In the genomic region with DNA sequence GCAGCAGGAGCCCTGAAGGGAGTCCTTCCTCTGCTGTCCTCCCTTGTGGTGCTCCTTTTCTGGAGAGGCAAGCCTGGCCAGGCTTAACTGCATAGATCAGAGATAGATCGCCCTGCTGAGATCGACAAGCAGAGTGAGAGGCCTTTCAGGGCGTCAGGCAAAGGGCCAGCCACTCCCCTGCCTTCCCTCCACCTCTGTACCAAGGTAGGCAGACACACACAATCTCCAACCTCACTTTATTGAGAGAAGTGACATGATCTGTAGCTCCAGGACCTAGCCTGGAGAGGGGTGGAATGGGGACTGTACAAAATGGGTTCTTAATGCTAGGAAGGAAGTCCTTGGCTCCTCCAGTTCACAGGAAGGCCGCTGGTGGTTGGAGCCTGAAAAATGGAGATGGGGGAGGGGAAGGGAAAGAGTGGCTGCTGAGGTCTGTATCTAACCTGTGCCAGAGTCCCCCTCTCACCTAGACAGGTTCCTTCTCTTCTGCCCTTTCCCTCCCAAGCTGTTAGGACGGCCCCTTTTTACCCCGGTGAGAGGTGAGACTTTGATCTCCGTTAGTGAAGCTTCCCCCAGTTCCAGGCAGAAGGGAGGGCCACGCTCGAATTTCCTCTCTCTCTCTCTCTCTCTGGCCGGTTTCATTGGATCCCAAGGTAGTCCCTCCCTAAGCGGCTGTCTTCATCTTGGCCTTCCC, we compare ENCODE assay signal across 10 mouse cellular contexts. TPM values are rescaled to one million over a fixed set of nuclear protein-coding genes. Genes with fewer than 3 reads are reported as not detected.
A peak's percentile ranks its signal among the peaks of the same experiment; 100 is the strongest.
DNase-seq lines count a peak whose midpoint lies in the region; ATAC-seq and TF ChIP-seq lines count a peak whose summit lies in the region.
"Had no signal": no experiment of that assay in that cellular context is flagged by ENCODE, and none has a peak within 500 bp of the region (broad histone marks: within the 10 kb centered on the region; RNA-seq: fewer than 3 reads in every experiment).

No protein-coding gene starts in this region.

- no peaks in the 10 kb centered on the region for H3K79me2 ChIP-seq in MEL (ENCODE audit: control insufficient read depth, insufficient read depth, low read length, poor library complexity)

- WGBS in hindbrain, embryonic 11.5 days = 11% methylated on average over 11 of the region's 11 CpGs
- 18% methylated on average over 11 of the region's 11 CpGs for WGBS in hindbrain, embryonic 16.5 days
- 12% methylated on average over 11 of the region's 11 CpGs for WGBS in hindbrain, embryonic 13.5 days
- WGBS in limb, embryonic 11.5 days = 5% methylated on average over 11 of the region's 11 CpGs

- no peak overlapping the region for H3K4me3 ChIP-seq in hindbrain, embryonic 11.5 days (ENCODE audit: low read depth, low read length)
- no peak overlapping the region for H3K4me3 ChIP-seq in hindbrain, embryonic 16.5 days (ENCODE audit: low read length)
- H3K4me3 ChIP-seq in MEL (ENCODE audit: control insufficient read depth in 1 of 2, insufficient read depth in 1 of 2, low read depth in 2 of 2, low read length in 2 of 2) = no peak overlapping the region
- no peak overlapping the region for H3K4me3 ChIP-seq in hindbrain, embryonic 13.5 days
- H3K4me3 ChIP-seq in limb, embryonic 11.5 days (ENCODE audit: low read depth, low read length) = no peak overlapping the region
- H3K4me3 ChIP-seq: left cerebral cortex, adult 2 months had no signal

- peak overlapping the region; percentile 25 for H3K4me2 ChIP-seq in hindbrain, embryonic 11.5 days (replicated peaks; ENCODE audit: low read depth, low read length)
- H3K4me2 ChIP-seq in hindbrain, embryonic 16.5 days (ENCODE audit: low read length) = no peak overlapping the region
- peak overlapping the region; percentile 23 for H3K4me2 ChIP-seq in hindbrain, embryonic 13.5 days
- peak overlapping the region; percentile 3; the same call in 1 of the 2 replicates for H3K4me2 ChIP-seq in limb, embryonic 11.5 days (ENCODE audit: low read depth, severe bottlenecking)

- TF ChIP-seq EP300 in MEL (IDR thresholded peaks at IDR 0.05; ENCODE audit: low read depth in 1 of 2, low read length in 2 of 2) = no peak

- H3K4me1 ChIP-seq in hindbrain, embryonic 11.5 days (replicated peaks; ENCODE audit: control insufficient read depth, insufficient read depth, low read length) = peaks cover 10% of the 10 kb centered on the region
- peaks cover 5% of the 10 kb centered on the region; the same call in 1 of the 2 replicates for H3K4me1 ChIP-seq in hindbrain, embryonic 16.5 days (ENCODE audit: control insufficient read depth, insufficient read depth, low read depth, low read length)
- H3K4me1 ChIP-seq in MEL (ENCODE audit: control insufficient read depth in 1 of 2, insufficient read depth in 2 of 2, low read length in 2 of 2) = no peaks in the 10 kb centered on the region
- peaks cover 18% of the 10 kb centered on the region for H3K4me1 ChIP-seq in hindbrain, embryonic 13.5 days (replicated peaks)
- H3K4me1 ChIP-seq in limb, embryonic 11.5 days (ENCODE audit: control insufficient read depth, insufficient read depth, low read length) = peaks cover 4% of the 10 kb centered on the region; the same call in 1 of the 2 replicates

- H3K27ac ChIP-seq in hindbrain, embryonic 11.5 days (ENCODE audit: low read depth, low read length) = no peak overlapping the region
- H3K27ac ChIP-seq in hindbrain, embryonic 16.5 days (ENCODE audit: low read depth, low read length) = no peak overlapping the region
- no peak overlapping the region for H3K27ac ChIP-seq in MEL (ENCODE audit: control insufficient read depth, low read depth, low read length)
- H3K27ac ChIP-seq in hindbrain, embryonic 13.5 days = no peak overlapping the region
- no peak overlapping the region for H3K27ac ChIP-seq in limb, embryonic 11.5 days (replicated peaks; ENCODE audit: low read depth, low read length)
- H3K27ac ChIP-seq: left cerebral cortex, adult 2 months had no signal

- peak; percentile 36 for DNase-seq in hindbrain, embryonic 11.5 days (ENCODE audit: low spot score)
- DNase-seq in MEL (ENCODE audit: low read depth, low spot score) = no peak
- no peak for DNase-seq in limb, embryonic 11.5 days (ENCODE audit: low spot score)
- no peak for DNase-seq in thymus, postnatal 14 days
- DNase-seq in cerebellum, postnatal 10 days = no peak
- no peak for DNase-seq in gastrocnemius, adult 18-20 months (ENCODE audit: low spot score)
- DNase-seq: gastrocnemius, postnatal 36 days had no signal

- H3K36me3 ChIP-seq in hindbrain, embryonic 11.5 days (ENCODE audit: control insufficient read depth, insufficient read depth, low read length) = no peaks in the 10 kb centered on the region
- H3K36me3 ChIP-seq in hindbrain, embryonic 16.5 days (ENCODE audit: control insufficient read depth, insufficient read depth, low read length) = no peaks in the 10 kb centered on the region
- peaks cover 0 to 9% of the 10 kb centered on the region in 2 experiments; a peak in 2 of 4 replicates for H3K36me3 ChIP-seq in MEL (ENCODE audit: control insufficient read depth in 1 of 2, insufficient read depth in 2 of 2, low read length in 2 of 2)
- no peaks in the 10 kb centered on the region; the same call in 1 of the 2 replicates for H3K36me3 ChIP-seq in hindbrain, embryonic 13.5 days
- H3K36me3 ChIP-seq in limb, embryonic 11.5 days (ENCODE audit: control insufficient read depth, insufficient read depth, low read length) = peaks cover 15% of the 10 kb centered on the region

- H3K9ac ChIP-seq in hindbrain, embryonic 11.5 days (ENCODE audit: low read depth, low read length) = no peak overlapping the region
- H3K9ac ChIP-seq in hindbrain, embryonic 16.5 days (ENCODE audit: low read depth, low read length) = no peak overlapping the region
- no peak overlapping the region for H3K9ac ChIP-seq in MEL (ENCODE audit: control insufficient read depth, low read depth, low read length, poor library complexity, severe bottlenecking)
- no peak overlapping the region for H3K9ac ChIP-seq in hindbrain, embryonic 13.5 days
- H3K9ac ChIP-seq in limb, embryonic 11.5 days (ENCODE audit: low read length) = no peak overlapping the region

- no peak for TF ChIP-seq RAD21 in MEL (IDR thresholded peaks at IDR 0.05; ENCODE audit: low read depth, low read length)

- peak in 1 of 2 experiments; percentile 49; a peak in 1 of 4 replicates for TF ChIP-seq POLR2A in MEL (IDR thresholded peaks at IDR 0.05; ENCODE audit: control insufficient read depth in 1 of 2, insufficient read depth in 1 of 2, low read depth in 1 of 2, low read length in 2 of 2, poor library complexity in 1 of 2)

- H3K9me3 ChIP-seq in hindbrain, embryonic 11.5 days (ENCODE audit: control insufficient read depth, low read length) = no peaks in the 10 kb centered on the region
- H3K9me3 ChIP-seq in hindbrain, embryonic 16.5 days (ENCODE audit: control insufficient read depth, low read length) = no peaks in the 10 kb centered on the region
- no peaks in the 10 kb centered on the region for H3K9me3 ChIP-seq in MEL (replicated peaks; ENCODE audit: insufficient read depth, low read length)
- H3K9me3 ChIP-seq in hindbrain, embryonic 13.5 days = no peaks in the 10 kb centered on the region
- H3K9me3 ChIP-seq in limb, embryonic 11.5 days (ENCODE audit: control insufficient read depth, low read length) = no peaks in the 10 kb centered on the region

- no peak for ATAC-seq in hindbrain, embryonic 11.5 days (ENCODE audit: low FRiP score)
- no peak for ATAC-seq in hindbrain, embryonic 16.5 days
- no peak for ATAC-seq in hindbrain, embryonic 13.5 days (ENCODE audit: low FRiP score)
- no peak for ATAC-seq in limb, embryonic 11.5 days (ENCODE audit: insufficient number of reproducible peaks, low FRiP score, low TSS enrichment, low read depth)

- no peak for TF ChIP-seq CTCF in MEL (IDR thresholded peaks at IDR 0.05 in 2 of 3, conservative IDR thresholded peaks at IDR 0.05 in 1 of 3; ENCODE audit: control insufficient read depth in 1 of 3, insufficient read depth in 1 of 3, low read depth in 2 of 3, low read length in 3 of 3, poor library complexity in 1 of 3, severe bottlenecking in 1 of 3)

- H3K27me3 ChIP-seq in hindbrain, embryonic 11.5 days (ENCODE audit: control insufficient read depth, insufficient read depth, low read length) = peaks cover 52% of the 10 kb centered on the region
- H3K27me3 ChIP-seq in hindbrain, embryonic 16.5 days (replicated peaks; ENCODE audit: control insufficient read depth, insufficient read depth, low read length) = peaks cover 34% of the 10 kb centered on the region
- no peaks in the 10 kb centered on the region for H3K27me3 ChIP-seq in MEL (ENCODE audit: control insufficient read depth in 1 of 2, insufficient read depth in 2 of 2, low read length in 2 of 2)
- peaks cover 60% of the 10 kb centered on the region for H3K27me3 ChIP-seq in hindbrain, embryonic 13.5 days
- peaks cover 49% of the 10 kb centered on the region for H3K27me3 ChIP-seq in limb, embryonic 11.5 days (ENCODE audit: control insufficient read depth, insufficient read depth, low read length)

RNA-seq across cellular contexts. Expression of a gene that starts 3.6 kb away (rescaled TPM):
- 10.2 and 12.4 TPM in 2 replicates for polyA plus RNA-seq in hindbrain, embryonic 11.5 days (2014; fragmentation: Nextera tagmentation; extraction: Ambion mirVana)
- polyA plus RNA-seq in hindbrain, embryonic 16.5 days (2015; fragmentation: Nextera tagmentation; extraction: Ambion mirVana) = 4.0 and 5.7 TPM in 2 replicates
- total RNA-seq in MEL (2012; rRNA removed) = 0.15 TPM in 1 of 2 replicates, not detected in the other
- under 1 TPM in 1 of 2 experiments, not detected in 1; 0.08 TPM for polyA plus RNA-seq in MEL (2012; ENCODE audit: insufficient read depth in 1 of 2, insufficient read length in 2 of 2, low read depth in 1 of 2, low replicate concordance in 2 of 2, missing spikeins in 1 of 2)
- 5.6 and 11.8 TPM in 2 replicates for polyA plus RNA-seq in hindbrain, embryonic 13.5 days (2015; fragmentation: Nextera tagmentation; extraction: Ambion mirVana)
- not detected in 2 replicates for polyA plus RNA-seq in limb, embryonic 11.5 days (2014; fragmentation: Nextera tagmentation; extraction: Ambion mirVana)
- not detected for total RNA-seq in gastrocnemius, adult 18-20 months (2021)
- total RNA-seq: gastrocnemius, postnatal 36 days; left cerebral cortex, adult 2 months had no signal

RNA-seq across cellular contexts. Expression of a gene that starts 9.0 kb away (rescaled TPM):
- 1.2 and 3.3 TPM in 2 replicates for polyA plus RNA-seq in hindbrain, embryonic 11.5 days (2014; fragmentation: Nextera tagmentation; extraction: Ambion mirVana)
- polyA plus RNA-seq in hindbrain, embryonic 16.5 days (2015; fragmentation: Nextera tagmentation; extraction: Ambion mirVana) = 0.92 and 1.1 TPM in 2 replicates
- total RNA-seq in MEL (2012; rRNA removed) = 3.2 TPM in 2 replicates
- 1 to 10 TPM in 1 of 2 experiments, not detected in 1; 5.3 TPM for polyA plus RNA-seq in MEL (2012; ENCODE audit: insufficient read depth in 1 of 2, insufficient read length in 2 of 2, low read depth in 1 of 2, low replicate concordance in 2 of 2, missing spikeins in 1 of 2)
- polyA plus RNA-seq in hindbrain, embryonic 13.5 days (2015; fragmentation: Nextera tagmentation; extraction: Ambion mirVana) = 1.3 and 1.6 TPM in 2 replicates
- polyA plus RNA-seq in limb, embryonic 11.5 days (2014; fragmentation: Nextera tagmentation; extraction: Ambion mirVana) = 0.61 and 0.62 TPM in 2 replicates
- total RNA-seq in gastrocnemius, adult 18-20 months (2021) = under 1 TPM in 1 of 2 experiments, not detected in 1; 0.19 TPM

RNA-seq across cellular contexts. Expression of a gene that starts 9.6 kb away (rescaled TPM):
- polyA plus RNA-seq in hindbrain, embryonic 11.5 days (2014; fragmentation: Nextera tagmentation; extraction: Ambion mirVana) = 19.1 and 22.9 TPM in 2 replicates
- 5.6 and 8.7 TPM in 2 replicates for polyA plus RNA-seq in hindbrain, embryonic 16.5 days (2015; fragmentation: Nextera tagmentation; extraction: Ambion mirVana)
- 24.3 and 25.8 TPM in 2 replicates for total RNA-seq in MEL (2012; rRNA removed)
- 10 to 100 TPM in 1 of 2 experiments, not detected in 1; 70.2 TPM for polyA plus RNA-seq in MEL (2012; ENCODE audit: insufficient read depth in 1 of 2, insufficient read length in 2 of 2, low read depth in 1 of 2, low replicate concordance in 2 of 2, missing spikeins in 1 of 2)
- 8.4 and 10.0 TPM in 2 replicates for polyA plus RNA-seq in hindbrain, embryonic 13.5 days (2015; fragmentation: Nextera tagmentation; extraction: Ambion mirVana)
- polyA plus RNA-seq in limb, embryonic 11.5 days (2014; fragmentation: Nextera tagmentation; extraction: Ambion mirVana) = 33.4 and 37.2 TPM in 2 replicates
- total RNA-seq in gastrocnemius, adult 18-20 months (2021) = under 1 TPM in 1 of 2 experiments, not detected in 1; 0.21 TPM

RNA-seq across cellular contexts. Expression of a gene that starts 29.0 kb away (rescaled TPM):
- 17.2 and 20.9 TPM in 2 replicates for polyA plus RNA-seq in hindbrain, embryonic 11.5 days (2014; fragmentation: Nextera tagmentation; extraction: Ambion mirVana)
- polyA plus RNA-seq in hindbrain, embryonic 16.5 days (2015; fragmentation: Nextera tagmentation; extraction: Ambion mirVana) = 52.8 and 81.8 TPM in 2 replicates
- not detected in 2 replicates for total RNA-seq in MEL (2012; rRNA removed)
- not detected for polyA plus RNA-seq in MEL (2012; ENCODE audit: insufficient read depth in 1 of 2, insufficient read length in 2 of 2, low read depth in 1 of 2, low replicate concordance in 2 of 2, missing spikeins in 1 of 2)
- 62.4 and 78.7 TPM in 2 replicates for polyA plus RNA-seq in hindbrain, embryonic 13.5 days (2015; fragmentation: Nextera tagmentation; extraction: Ambion mirVana)
- 0.10 and 0.11 TPM in 2 replicates for polyA plus RNA-seq in limb, embryonic 11.5 days (2014; fragmentation: Nextera tagmentation; extraction: Ambion mirVana)
- under 1 TPM; 0.43 to 0.88 TPM for total RNA-seq in gastrocnemius, adult 18-20 months (2021)

RNA-seq across cellular contexts. Expression of a gene that starts 41.7 kb away (rescaled TPM):
- polyA plus RNA-seq in hindbrain, embryonic 11.5 days (2014; fragmentation: Nextera tagmentation; extraction: Ambion mirVana) = 59.5 and 64.9 TPM in 2 replicates
- 23.8 and 28.8 TPM in 2 replicates for polyA plus RNA-seq in hindbrain, embryonic 16.5 days (2015; fragmentation: Nextera tagmentation; extraction: Ambion mirVana)
- total RNA-seq in MEL (2012; rRNA removed) = 8.2 and 12.0 TPM in 2 replicates
- polyA plus RNA-seq in MEL (2012; ENCODE audit: insufficient read depth in 1 of 2, insufficient read length in 2 of 2, low read depth in 1 of 2, low replicate concordance in 2 of 2, missing spikeins in 1 of 2) = 10 to 100 TPM in 1 of 2 experiments, not detected in 1; 24.5 TPM
- polyA plus RNA-seq in hindbrain, embryonic 13.5 days (2015; fragmentation: Nextera tagmentation; extraction: Ambion mirVana) = 42.1 and 45.0 TPM in 2 replicates
- polyA plus RNA-seq in limb, embryonic 11.5 days (2014; fragmentation: Nextera tagmentation; extraction: Ambion mirVana) = 69.2 and 70.1 TPM in 2 replicates
- total RNA-seq in gastrocnemius, adult 18-20 months (2021) = 1 to 10 TPM; 3.8 to 4.6 TPM
